Mouse (Mus musculus) midbrain, embryonic 14.5 days (tissue): ENCODE data around the gene Igsf21. TPM values are rescaled to one million over a fixed set of nuclear protein-coding genes. Genes with fewer than 3 reads are reported as not detected.
A peak's percentile ranks its signal among the peaks of the same experiment; 100 is the strongest.

Source experiments
- ATAC-seq: fragments of 200-750 bp; cut with Nextera tagmentation; 2 replicates; pipeline ENCODE4 v1.8.0; 2017; ENCODE audit warnings: moderate number of reproducible peaks, moderate library complexity; ENCODE audit not compliant: low FRiP score, low TSS enrichment
- DNase-seq: peaks from one replicate; pipeline ENCODE4 v3.0.0-alpha.2; 2015
- H3K27ac ChIP-seq: fragments of 300-500 bp; sonication (generic); replicated peaks from 2 replicates; pipeline ENCODE4 v1.5.1; 2014; ENCODE audit warnings: mild to moderate bottlenecking, low read depth, low read length, moderate library complexity
- H3K27me3 ChIP-seq: fragments of 300-500 bp; sonication (generic); 2 replicates; pipeline ENCODE4 v1.6.1; 2014; ENCODE audit warnings: low read length, control low read depth, mixed read lengths; ENCODE audit not compliant: control insufficient read depth, insufficient read depth
- H3K36me3 ChIP-seq: fragments of 300-500 bp; sonication (generic); 2 replicates; pipeline ENCODE4 v1.6.1; 2014; ENCODE audit warnings: low read length, control low read depth; ENCODE audit not compliant: control insufficient read depth, insufficient read depth
- H3K4me1 ChIP-seq: fragments of 300-500 bp; sonication (generic); 2 replicates; pipeline ENCODE4 v1.6.1; 2014; ENCODE audit warnings: mild to moderate bottlenecking, antibody characterized with exemption, low read length, control low read depth; ENCODE audit not compliant: control insufficient read depth, insufficient read depth
- H3K4me2 ChIP-seq: fragments of 300-500 bp; sonication (generic); 2 replicates; pipeline ENCODE4 v1.6.1; 2014; ENCODE audit warnings: mild to moderate bottlenecking, low read length, moderate library complexity
- H3K4me3 ChIP-seq: fragments of 300-500 bp; sonication (generic); replicated peaks from 2 replicates; pipeline ENCODE4 v1.5.1; 2014; ENCODE audit warnings: low read depth, low read length
- H3K9ac ChIP-seq: fragments of 300-500 bp; sonication (generic); replicated peaks from 2 replicates; pipeline ENCODE4 v1.6.1; 2014; ENCODE audit warnings: mild to moderate bottlenecking, low read length, moderate library complexity
- H3K9me3 ChIP-seq: fragments of 300-500 bp; sonication (generic); 2 replicates; pipeline ENCODE4 v1.6.1; 2016; ENCODE audit warnings: low read length, control low read depth, mixed read lengths; ENCODE audit not compliant: control insufficient read depth
- WGBS: fragments of 180-500 bp; shearing (Covaris S2); extraction: QIAGEN DNeasy Blood & Tissue Kit; methylation state at CpG from one replicate; pipeline ENCODE4 v1.1.7; 2014; 5-methylcytosine and 5-hydroxymethylcytosine counted together
- polyA plus RNA-seq: library from polyadenylated mRNA; unstranded; fragments of >200 nt; fragmentation: Nextera tagmentation; extraction: Ambion mirVana; gene quantifications from 2 replicates; pipeline ENCODE4 v1.2.1, GENCODE M21; 2014

The Igsf21 gene
- polyA plus RNA-seq, 1 experiment from 2014 or later: 64.9 TPM

DNA sequence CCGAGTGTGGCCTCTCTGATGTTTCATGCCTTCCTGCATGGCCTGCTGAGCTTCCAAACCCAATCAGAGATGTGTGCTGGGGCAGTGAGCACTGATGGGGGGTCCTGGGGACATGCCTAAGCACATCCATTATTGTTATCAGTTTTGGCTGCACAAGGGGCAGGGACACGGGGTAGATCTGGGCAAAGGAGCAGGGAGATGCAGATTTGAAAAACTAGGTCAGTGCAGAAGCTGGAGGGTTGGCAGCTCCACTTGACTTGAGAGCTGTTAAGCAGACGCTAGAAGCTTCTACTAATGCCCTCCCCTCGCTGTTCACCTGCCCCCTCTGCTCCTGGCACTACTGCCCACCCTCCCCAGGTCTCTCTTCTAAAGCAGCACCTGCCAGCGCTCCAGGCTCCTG lies 20.5 kb upstream of the Igsf21 start:
- 74% methylated on average over 5 of the region's 5 CpGs for WGBS
- no peak overlapping the region for H3K27ac ChIP-seq
- ATAC-seq: no peak

GRCm38 (mm10) chr4:140258968-140259367 lies 12.4 kb upstream of the Igsf21 start:
- no peak for ATAC-seq
- no peak overlapping the region for H3K4me2 ChIP-seq

More for the DNA sequence above, 20.5 kb upstream of the Igsf21 start:
- DNase-seq: no peak
- Histone ChIP-seq H3K9ac (no peak overlapping the region), H3K36me3 (no peaks in the 10 kb centered on the region), H3K4me3 (no peak overlapping the region), H3K9me3 (no peaks in the 10 kb centered on the region), H3K27me3 (no peaks in the 10 kb centered on the region), H3K4me1 (peaks cover 28% of the 10 kb centered on the region), H3K4me2 (no peak overlapping the region)

DNA sequence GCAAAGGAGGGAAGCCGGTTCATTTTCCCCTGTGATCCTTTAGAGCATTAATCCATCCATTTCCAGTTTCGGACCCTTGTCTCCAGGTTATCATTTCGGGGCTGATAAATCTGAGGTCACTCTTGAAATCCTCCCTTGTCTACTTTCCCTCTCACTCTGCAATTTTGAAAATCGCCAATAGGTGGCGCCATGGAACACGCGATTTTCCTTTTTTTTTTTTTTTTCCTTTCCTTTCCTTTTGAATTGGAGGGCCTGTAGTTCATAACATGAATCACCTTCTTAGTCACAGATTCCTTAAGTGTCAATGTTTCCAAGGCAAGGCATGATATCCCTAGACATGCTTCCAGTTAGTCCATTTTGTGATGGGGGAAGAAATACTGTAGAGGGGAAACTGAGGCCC lies 5.8 kb upstream of the Igsf21 start:
- Histone ChIP-seq H3K4me3 (no peak overlapping the region), H3K27ac (no peak overlapping the region), H3K27me3 (peaks cover 19% of the 10 kb centered on the region), H3K4me2 (no peak overlapping the region), H3K9me3 (no peaks in the 10 kb centered on the region), H3K36me3 (no peaks in the 10 kb centered on the region), H3K9ac (no peak overlapping the region), H3K4me1 (peaks cover 19% of the 10 kb centered on the region; the same call in 1 of the 2 replicates)
- DNase-seq: peak; percentile 80
- ATAC-seq: no peak
- 15% methylated on average over 7 of the region's 7 CpGs for WGBS

More at GRCm38 (mm10) chr4:140258968-140259367, 12.4 kb upstream of the Igsf21 start:
- no peaks in the 10 kb centered on the region; the same call in 1 of the 2 replicates for H3K27me3 ChIP-seq
- no peaks in the 10 kb centered on the region for H3K9me3 ChIP-seq
- peaks cover 12% of the 10 kb centered on the region; the same call in 1 of the 2 replicates for H3K4me1 ChIP-seq
- H3K36me3 ChIP-seq: no peaks in the 10 kb centered on the region
- no peak overlapping the region for H3K9ac ChIP-seq
- H3K4me3 ChIP-seq: no peak overlapping the region
- WGBS: 12% methylated on average over 6 of the region's 6 CpGs
- H3K27ac ChIP-seq: no peak overlapping the region
- DNase-seq: peak; percentile 42

GRCm38 (mm10) chr4:140249011-140249744 lies 2.6 kb upstream of the Igsf21 start:
- Histone ChIP-seq H3K36me3 (no peaks in the 10 kb centered on the region), H3K9me3 (no peaks in the 10 kb centered on the region), H3K27me3 (peaks cover 24% of the 10 kb centered on the region), H3K4me1 (peaks cover 21% of the 10 kb centered on the region), H3K4me3 (no peak overlapping the region), H3K4me2 (peak overlapping the region; percentile 8; the same call in 1 of the 2 replicates), H3K27ac (no peak overlapping the region), H3K9ac (no peak overlapping the region)
- DNase-seq (peak; percentile 73), ATAC-seq (no peak)
- 4% methylated on average over 22 of the region's 22 CpGs for WGBS

- Histone ChIP-seq H3K4me2 (no peak overlapping the region), H3K4me1 (peaks cover 27% of the 10 kb centered on the region), H3K27me3 (peaks cover 30% of the 10 kb centered on the region), H3K27ac (no peak overlapping the region), H3K9me3 (no peaks in the 10 kb centered on the region), H3K9ac (no peak overlapping the region), H3K36me3 (no peaks in the 10 kb centered on the region), H3K4me3 (no peak overlapping the region)
- ATAC-seq (no peak), DNase-seq (no peak)
- 2% methylated on average over 8 of the region's 8 CpGs for WGBS
These were observed 1.8 kb upstream of the Igsf21 start for GRCm38 (mm10) chr4:140248396-140248795.

GRCm38 (mm10) chr4:140247006-140248003 lies 721 bp upstream of the Igsf21 start:
- DNase-seq (no peak), ATAC-seq (no peak)
- Histone ChIP-seq H3K4me1 (peaks cover 35% of the 10 kb centered on the region), H3K9ac (peak overlapping the region; percentile 87; the same call in 1 of the 2 replicates), H3K4me2 (peak overlapping the region; percentile 87), H3K9me3 (no peaks in the 10 kb centered on the region), H3K27ac (peak overlapping the region; percentile 63), H3K4me3 (peak overlapping the region; percentile 66), H3K27me3 (peaks cover 38% of the 10 kb centered on the region), H3K36me3 (no peaks in the 10 kb centered on the region)
- 4% methylated on average over 28 of the region's 28 CpGs for WGBS

DNA sequence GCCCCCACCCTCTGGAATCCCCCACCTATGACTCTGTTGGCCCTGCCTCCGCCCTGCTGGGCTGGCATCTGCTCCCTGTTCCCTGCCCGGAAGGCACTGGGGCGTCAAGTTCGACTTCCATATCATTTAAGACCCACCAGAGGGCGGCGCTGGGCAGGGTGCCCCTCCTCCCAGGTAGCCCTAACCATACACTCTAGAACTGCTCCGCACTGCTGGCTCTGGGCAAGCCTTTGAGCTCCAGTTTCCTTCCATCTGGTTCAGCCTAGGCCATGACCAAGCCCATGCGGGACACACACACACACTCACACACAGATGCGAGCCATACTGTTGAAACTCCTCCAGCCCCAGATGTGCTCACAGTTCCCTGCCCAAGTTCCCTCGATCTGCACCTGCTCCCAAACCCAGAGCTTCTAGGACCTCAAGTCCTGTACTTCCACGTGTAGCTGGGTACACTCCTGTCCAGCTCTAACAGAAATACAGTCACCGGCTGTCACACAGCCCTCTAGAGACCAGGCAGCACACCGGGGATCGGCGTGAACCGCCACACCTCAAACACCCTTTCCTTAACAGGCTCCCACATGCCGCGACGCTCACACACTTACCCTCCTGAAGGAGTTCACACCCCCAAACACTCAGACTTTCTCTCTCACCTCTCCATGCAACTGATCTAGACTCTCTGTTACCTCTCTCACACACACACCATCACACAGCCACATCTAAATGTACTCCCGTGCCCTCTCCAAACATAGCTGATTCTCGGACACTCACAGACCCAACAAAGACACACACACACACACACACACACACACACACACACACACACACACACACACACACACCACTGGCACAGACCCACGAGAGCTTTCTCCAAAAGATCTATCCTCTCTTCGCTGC lies 1.1 kb downstream of the Igsf21 start:
- no peaks in the 10 kb centered on the region for H3K9me3 ChIP-seq
- peak overlapping the region; percentile 87 for H3K9ac ChIP-seq
- WGBS: under 1% methylated on average over 22 of the region's 23 CpGs
- H3K27me3 ChIP-seq: peaks cover 35% of the 10 kb centered on the region
- DNase-seq (peak; percentile 84), ATAC-seq (peak; percentile 34; the same call in 1 of the 2 replicates)
- H3K4me1 ChIP-seq: peaks cover 35% of the 10 kb centered on the region
- H3K4me2 ChIP-seq: peak overlapping the region; percentile 87
- H3K4me3 ChIP-seq: peak overlapping the region; percentile 66
- no peaks in the 10 kb centered on the region for H3K36me3 ChIP-seq
- peak overlapping the region; percentile 90 for H3K27ac ChIP-seq

GRCm38 (mm10) chr4:140244835-140245234 lies 1.7 kb downstream of the Igsf21 start:
- Histone ChIP-seq H3K4me2 (peak overlapping the region; percentile 87), H3K9ac (no peak overlapping the region; the same call in 1 of the 2 replicates), H3K4me3 (peak overlapping the region; percentile 66), H3K27ac (no peak overlapping the region), H3K9me3 (no peaks in the 10 kb centered on the region), H3K27me3 (peaks cover 32% of the 10 kb centered on the region), H3K36me3 (no peaks in the 10 kb centered on the region), H3K4me1 (peaks cover 35% of the 10 kb centered on the region)
- DNase-seq (no peak), ATAC-seq (no peak)
- WGBS: 1% methylated on average over 10 of the region's 10 CpGs
